Mouse (Mus musculus): ENCODE measurements around the gene Tpp1. TPM values are rescaled to one million over a fixed set of nuclear protein-coding genes. Genes with fewer than 3 reads are reported as not detected.

The Tpp1 gene
- polyA plus RNA-seq, 1 experiment: 41.6 TPM

DNA sequence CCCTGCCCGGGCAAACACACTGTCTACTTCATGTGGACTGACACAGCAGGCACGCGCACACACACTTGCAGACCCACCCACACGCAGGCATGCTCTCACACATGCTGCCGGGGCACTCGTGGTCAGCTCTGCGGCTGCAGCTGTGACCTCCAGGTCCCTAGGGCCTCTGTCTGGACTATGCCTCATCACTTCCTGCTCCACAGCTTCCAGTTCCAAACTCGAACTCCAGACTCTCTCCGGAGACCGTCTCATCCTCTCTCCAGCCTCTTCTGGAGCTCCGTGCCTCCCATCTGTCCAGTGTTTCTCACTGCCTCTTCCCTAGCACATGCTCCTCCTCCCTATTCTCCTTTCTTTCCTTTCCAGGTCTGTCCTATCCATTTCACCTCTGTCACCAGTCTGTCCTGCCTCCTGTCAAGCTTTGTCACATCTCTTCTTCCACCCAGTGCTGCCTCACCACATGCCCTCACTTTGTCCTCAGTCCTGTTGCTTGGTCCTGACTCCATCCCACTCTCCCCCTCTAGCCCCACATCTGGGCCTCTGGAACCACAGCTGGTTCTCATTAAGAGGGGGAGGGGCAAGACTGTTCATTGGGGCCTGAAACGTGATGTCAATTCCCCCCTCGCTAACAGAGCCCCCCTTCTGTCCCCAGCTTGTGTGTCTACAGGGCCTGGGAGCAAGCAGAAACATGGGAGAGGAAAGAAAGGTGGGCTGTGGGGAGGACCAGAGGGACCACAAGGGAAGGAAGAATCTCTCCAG, 25.9 kb upstream of the Tpp1 start:
- no peaks in the 10 kb centered on the region for H3K79me3 ChIP-seq (ENCODE audit: low read depth)
- H3K36me3 ChIP-seq (ENCODE audit: control insufficient read depth, insufficient read depth): no peaks in the 10 kb centered on the region
- no peak overlapping the region for H3K4me3 ChIP-seq (ENCODE audit: insufficient read depth, poor library complexity, severe bottlenecking)
- TF ChIP-seq FOSL1 (IDR thresholded peaks at IDR 0.05; ENCODE audit: insufficient read depth, low read length, poor library complexity, severe bottlenecking) (no peak), MAX (IDR thresholded peaks at IDR 0.05) (peak; percentile 94), USF1 (IDR thresholded peaks at IDR 0.05; ENCODE audit: low read depth) (no peak), MYOG (IDR thresholded peaks at IDR 0.05; ENCODE audit: control insufficient read depth, extremely low read depth, insufficient read length) (no peak), CTCF (IDR thresholded peaks at IDR 0.05; ENCODE audit: control insufficient read depth, insufficient read depth, insufficient read length) (no peak), CEBPB (IDR thresholded peaks at IDR 0.05; ENCODE audit: low read depth) (no peak), MYOD1 (IDR thresholded peaks at IDR 0.05; ENCODE audit: control insufficient read depth, insufficient read length, low read depth) (peak; percentile 91)
- H3K27me3 ChIP-seq (ENCODE audit: control insufficient read depth, insufficient read depth, insufficient read length): peaks cover 3% of the 10 kb centered on the region
- H3K79me2 ChIP-seq (ENCODE audit: control insufficient read depth, insufficient read depth): no peaks in the 10 kb centered on the region
- H3ac ChIP-seq (ENCODE audit: control insufficient read depth, insufficient read length, low read depth): peak overlapping the region; percentile 4

DNA sequence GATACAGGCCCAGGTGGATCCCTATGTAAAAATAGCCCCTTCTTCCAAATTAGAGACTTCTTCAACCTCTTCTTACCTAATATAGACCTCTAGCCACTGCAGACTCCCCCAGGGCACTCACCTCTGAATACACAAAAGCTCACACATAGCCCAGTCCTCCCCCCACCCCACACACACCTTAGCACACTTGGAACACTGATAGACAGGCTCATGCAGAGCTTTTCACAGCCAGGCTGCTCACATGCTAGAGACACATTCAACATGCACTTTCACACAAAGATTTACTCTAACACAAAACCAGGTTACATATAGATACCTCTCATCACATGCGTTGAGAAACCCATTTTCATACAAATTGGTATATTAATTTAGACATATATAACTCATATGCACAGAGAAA, 25.3 kb upstream of the Tpp1 start:
- H3ac ChIP-seq (ENCODE audit: control insufficient read depth, insufficient read length, low read depth): no peak overlapping the region
- no peaks in the 10 kb centered on the region for H3K79me2 ChIP-seq (ENCODE audit: control insufficient read depth, insufficient read depth)
- no peak overlapping the region for H3K4me3 ChIP-seq (ENCODE audit: insufficient read depth, poor library complexity, severe bottlenecking)
- H3K27me3 ChIP-seq (ENCODE audit: control insufficient read depth, insufficient read depth, insufficient read length): peaks cover 3% of the 10 kb centered on the region
- TF ChIP-seq MAX (IDR thresholded peaks at IDR 0.05) (no peak), MYOG (IDR thresholded peaks at IDR 0.05; ENCODE audit: control insufficient read depth, extremely low read depth, insufficient read length) (no peak), CTCF (IDR thresholded peaks at IDR 0.05; ENCODE audit: control insufficient read depth, insufficient read depth, insufficient read length) (no peak), USF1 (IDR thresholded peaks at IDR 0.05; ENCODE audit: low read depth) (no peak), FOSL1 (IDR thresholded peaks at IDR 0.05; ENCODE audit: insufficient read depth, low read length, poor library complexity, severe bottlenecking) (no peak), CEBPB (IDR thresholded peaks at IDR 0.05; ENCODE audit: low read depth) (no peak), MYOD1 (IDR thresholded peaks at IDR 0.05; ENCODE audit: control insufficient read depth, insufficient read length, low read depth) (no peak)
- H3K79me3 ChIP-seq (ENCODE audit: low read depth): no peaks in the 10 kb centered on the region
- H3K36me3 ChIP-seq (ENCODE audit: control insufficient read depth, insufficient read depth): no peaks in the 10 kb centered on the region

DNA sequence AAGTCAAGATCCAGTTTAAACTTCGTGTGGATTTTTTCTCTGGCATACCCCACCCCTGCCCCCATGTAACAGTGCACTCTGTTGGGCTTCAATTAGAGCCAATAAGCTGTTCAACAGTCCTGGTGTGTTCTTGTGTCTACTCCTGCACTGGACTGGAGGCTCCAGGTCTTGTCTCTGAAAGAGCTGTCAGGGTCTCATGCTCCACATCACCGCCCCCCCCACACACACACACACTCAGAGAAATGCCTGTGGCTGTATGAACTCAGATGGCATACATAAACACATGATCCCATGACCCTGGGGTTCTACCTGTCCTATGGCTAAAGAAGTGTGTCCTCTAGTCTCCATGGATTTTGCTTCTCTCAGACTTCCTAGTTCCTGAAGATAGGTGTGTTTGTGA, 24.0 kb upstream of the Tpp1 start:
- Histone ChIP-seq H3K27me3 (ENCODE audit: control insufficient read depth, insufficient read depth, insufficient read length) (peaks cover 3% of the 10 kb centered on the region), H3K36me3 (ENCODE audit: control insufficient read depth, insufficient read depth) (no peaks in the 10 kb centered on the region), H3K79me3 (ENCODE audit: low read depth) (no peaks in the 10 kb centered on the region), H3K4me3 (ENCODE audit: insufficient read depth, poor library complexity, severe bottlenecking) (no peak overlapping the region), H3ac (ENCODE audit: control insufficient read depth, insufficient read length, low read depth) (no peak overlapping the region), H3K79me2 (ENCODE audit: control insufficient read depth, insufficient read depth) (no peaks in the 10 kb centered on the region)
- TF ChIP-seq CEBPB (IDR thresholded peaks at IDR 0.05; ENCODE audit: low read depth) (no peak), MYOG (IDR thresholded peaks at IDR 0.05; ENCODE audit: control insufficient read depth, extremely low read depth, insufficient read length) (no peak), MYOD1 (IDR thresholded peaks at IDR 0.05; ENCODE audit: control insufficient read depth, insufficient read length, low read depth) (no peak), USF1 (IDR thresholded peaks at IDR 0.05; ENCODE audit: low read depth) (no peak), FOSL1 (IDR thresholded peaks at IDR 0.05; ENCODE audit: insufficient read depth, low read length, poor library complexity, severe bottlenecking) (no peak), CTCF (IDR thresholded peaks at IDR 0.05; ENCODE audit: control insufficient read depth, insufficient read depth, insufficient read length) (no peak), MAX (IDR thresholded peaks at IDR 0.05) (no peak)

DNA sequence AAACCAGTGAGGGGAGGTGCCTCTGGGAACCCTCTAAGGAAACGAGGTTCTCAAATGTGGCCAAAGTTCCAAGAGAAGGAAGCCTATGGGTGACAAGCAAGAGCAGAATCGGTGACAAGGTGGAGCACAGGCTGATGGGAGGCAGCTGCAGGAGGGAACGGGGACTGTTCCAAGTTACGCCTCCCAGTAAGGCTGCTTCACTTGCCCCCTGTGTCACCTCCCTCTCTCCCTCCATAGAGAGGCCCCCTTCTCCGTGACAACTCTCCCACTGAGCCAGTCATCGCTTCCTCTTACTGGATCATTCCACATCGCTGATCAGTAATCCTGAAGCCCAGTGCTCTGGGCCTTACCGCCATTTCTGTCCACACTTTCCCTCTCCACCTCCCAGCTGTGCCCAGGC, 22.6 kb upstream of the Tpp1 start:
- H3K4me3 ChIP-seq (ENCODE audit: insufficient read depth, poor library complexity, severe bottlenecking): no peak overlapping the region
- peaks cover 3% of the 10 kb centered on the region for H3K27me3 ChIP-seq (ENCODE audit: control insufficient read depth, insufficient read depth, insufficient read length)
- no peaks in the 10 kb centered on the region for H3K79me2 ChIP-seq (ENCODE audit: control insufficient read depth, insufficient read depth)
- no peaks in the 10 kb centered on the region for H3K36me3 ChIP-seq (ENCODE audit: control insufficient read depth, insufficient read depth)
- TF ChIP-seq USF1 (IDR thresholded peaks at IDR 0.05; ENCODE audit: low read depth) (no peak), MYOG (IDR thresholded peaks at IDR 0.05; ENCODE audit: control insufficient read depth, extremely low read depth, insufficient read length) (no peak), FOSL1 (IDR thresholded peaks at IDR 0.05; ENCODE audit: insufficient read depth, low read length, poor library complexity, severe bottlenecking) (no peak), MAX (IDR thresholded peaks at IDR 0.05) (no peak), CEBPB (IDR thresholded peaks at IDR 0.05; ENCODE audit: low read depth) (no peak), MYOD1 (IDR thresholded peaks at IDR 0.05; ENCODE audit: control insufficient read depth, insufficient read length, low read depth) (no peak), CTCF (IDR thresholded peaks at IDR 0.05; ENCODE audit: control insufficient read depth, insufficient read depth, insufficient read length) (no peak)
- no peak overlapping the region for H3ac ChIP-seq (ENCODE audit: control insufficient read depth, insufficient read length, low read depth)
- H3K79me3 ChIP-seq (ENCODE audit: low read depth): no peaks in the 10 kb centered on the region

DNA sequence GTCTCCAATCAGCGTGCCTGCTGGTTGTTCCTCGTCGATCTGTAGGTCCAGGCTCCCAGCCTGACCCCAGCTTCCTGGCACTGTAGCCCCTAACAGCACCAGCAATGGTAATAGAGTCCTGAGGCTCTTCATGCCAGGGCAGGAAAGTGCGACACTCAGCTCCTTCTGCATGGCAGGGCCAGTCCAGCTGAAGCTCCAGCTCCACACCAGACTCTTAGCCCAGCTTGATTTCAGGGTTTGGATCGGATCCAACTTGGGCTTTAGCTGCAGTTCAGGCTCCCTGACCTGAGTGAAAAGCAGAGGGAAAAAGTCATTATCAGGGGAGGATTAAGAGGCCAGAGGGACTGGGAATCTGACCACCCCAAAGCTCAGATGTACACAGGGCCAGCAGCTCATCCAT, 21.0 kb upstream of the Tpp1 start:
- H3K79me2 ChIP-seq (ENCODE audit: control insufficient read depth, insufficient read depth): no peaks in the 10 kb centered on the region
- peaks cover 3% of the 10 kb centered on the region for H3K27me3 ChIP-seq (ENCODE audit: control insufficient read depth, insufficient read depth, insufficient read length)
- H3K79me3 ChIP-seq (ENCODE audit: low read depth): no peaks in the 10 kb centered on the region
- no peak overlapping the region for H3K4me3 ChIP-seq (ENCODE audit: insufficient read depth, poor library complexity, severe bottlenecking)
- TF ChIP-seq CEBPB (IDR thresholded peaks at IDR 0.05; ENCODE audit: low read depth) (no peak), CTCF (IDR thresholded peaks at IDR 0.05; ENCODE audit: control insufficient read depth, insufficient read depth, insufficient read length) (no peak), MYOG (IDR thresholded peaks at IDR 0.05; ENCODE audit: control insufficient read depth, extremely low read depth, insufficient read length) (no peak), FOSL1 (IDR thresholded peaks at IDR 0.05; ENCODE audit: insufficient read depth, low read length, poor library complexity, severe bottlenecking) (no peak), USF1 (IDR thresholded peaks at IDR 0.05; ENCODE audit: low read depth) (no peak), MAX (IDR thresholded peaks at IDR 0.05) (no peak), MYOD1 (IDR thresholded peaks at IDR 0.05; ENCODE audit: control insufficient read depth, insufficient read length, low read depth) (no peak)
- H3ac ChIP-seq (ENCODE audit: control insufficient read depth, insufficient read length, low read depth): no peak overlapping the region
- no peaks in the 10 kb centered on the region for H3K36me3 ChIP-seq (ENCODE audit: control insufficient read depth, insufficient read depth)

All from C2C12 (cell line).